Mouse (Mus musculus): ENCODE measurements around the gene Blvra. TPM values are rescaled to one million over a fixed set of nuclear protein-coding genes. Genes with fewer than 3 reads are reported as not detected.

The Blvra gene
- polyA plus RNA-seq, 1 experiment from 2014 or later, result 32.9 TPM

DNA sequence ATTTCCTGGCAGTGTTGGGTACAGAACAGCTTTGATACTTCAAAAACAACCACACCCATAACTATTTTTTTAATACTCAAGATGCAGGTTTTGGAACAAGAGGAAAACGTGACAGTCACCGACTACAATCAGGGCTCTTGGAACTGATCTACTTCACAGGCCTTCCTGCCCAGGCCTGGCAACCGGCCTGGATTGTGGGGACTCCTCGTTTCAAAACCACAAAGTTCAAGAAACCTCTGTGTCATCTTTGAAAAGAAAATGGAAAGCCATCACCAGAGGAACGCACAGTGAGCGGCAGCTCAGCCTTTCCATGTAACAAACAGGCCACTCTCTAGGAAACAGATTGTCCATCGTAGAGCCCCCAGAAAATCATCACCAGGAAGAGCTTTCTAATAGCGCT is 68.6 kb downstream of the Blvra start:
- 93% methylated on average over 8 of the region's 8 CpGs for WGBS
- Histone ChIP-seq H3K27ac (replicated peaks) (no peak overlapping the region), H3K27me3 (no peaks in the 10 kb centered on the region), H3K9me3 (no peaks in the 10 kb centered on the region), H3K36me3 (no peaks in the 10 kb centered on the region; the same call in none of the 2 replicates), H3K4me2 (replicated peaks) (no peak overlapping the region), H3K4me1 (peaks cover 34% of the 10 kb centered on the region), H3K9ac (replicated peaks) (no peak overlapping the region), H3K4me3 (no peak overlapping the region)
- ATAC-seq (replicated peaks), result no peak

- H3K27ac ChIP-seq (replicated peaks), result no peak overlapping the region
- no peak overlapping the region for H3K9ac ChIP-seq (replicated peaks)
- H3K9me3 ChIP-seq, result no peaks in the 10 kb centered on the region
- H3K4me3 ChIP-seq, result no peak overlapping the region
- no peak for ATAC-seq (replicated peaks)
- H3K4me2 ChIP-seq (replicated peaks), result no peak overlapping the region
- no peaks in the 10 kb centered on the region; the same call in none of the 2 replicates for H3K36me3 ChIP-seq
- WGBS, result 97% methylated on average over 1 of the region's 1 CpGs
- H3K27me3 ChIP-seq, result no peaks in the 10 kb centered on the region
- H3K4me1 ChIP-seq, result peaks cover 29% of the 10 kb centered on the region
Observed at GRCm38 (mm10) chr2:127139605-127140004, 69.1 kb downstream of the Blvra start.

- Histone ChIP-seq H3K27ac (replicated peaks) (no peak overlapping the region), H3K4me1 (peaks cover 27% of the 10 kb centered on the region), H3K27me3 (no peaks in the 10 kb centered on the region), H3K4me2 (replicated peaks) (no peak overlapping the region), H3K4me3 (no peak overlapping the region), H3K36me3 (no peaks in the 10 kb centered on the region; the same call in none of the 2 replicates), H3K9me3 (no peaks in the 10 kb centered on the region), H3K9ac (replicated peaks) (no peak overlapping the region)
- WGBS, result 96% methylated on average over 7 of the region's 7 CpGs
- ATAC-seq (replicated peaks), result no peak
Observed at GRCm38 (mm10) chr2:127140011-127140410, 69.5 kb downstream of the Blvra start.

DNA sequence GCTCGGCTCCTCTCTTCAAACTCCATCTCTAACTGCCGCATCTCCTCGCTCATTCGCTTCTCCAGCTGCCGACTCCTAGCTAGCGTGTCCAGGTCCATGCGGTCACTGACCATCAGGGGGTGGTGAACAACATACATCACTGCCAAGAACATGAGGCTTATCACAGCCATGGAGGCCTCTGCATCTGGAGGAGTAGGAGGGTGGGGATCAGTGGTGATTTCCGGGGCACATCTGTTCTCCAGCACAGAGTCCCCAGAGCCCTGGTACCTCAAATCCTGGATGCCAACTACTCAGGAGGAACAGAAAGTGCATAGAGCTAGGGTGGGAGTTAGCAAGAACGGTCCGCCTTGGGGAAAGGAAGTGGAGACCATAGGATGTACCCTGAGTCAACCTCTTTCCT is 71.6 kb downstream of the Blvra start:
- no peak overlapping the region for H3K27ac ChIP-seq (replicated peaks)
- no peaks in the 10 kb centered on the region; the same call in none of the 2 replicates for H3K36me3 ChIP-seq
- no peak for ATAC-seq (replicated peaks)
- H3K27me3 ChIP-seq, result no peaks in the 10 kb centered on the region
- peak overlapping the region; percentile 91 for H3K4me2 ChIP-seq (replicated peaks)
- 93% methylated on average over 10 of the region's 10 CpGs for WGBS
- H3K4me1 ChIP-seq, result peaks cover 22% of the 10 kb centered on the region
- H3K9ac ChIP-seq (replicated peaks), result no peak overlapping the region
- no peaks in the 10 kb centered on the region for H3K9me3 ChIP-seq
- H3K4me3 ChIP-seq, result peak overlapping the region; percentile 74; the same call in 1 of the 2 replicates

DNA sequence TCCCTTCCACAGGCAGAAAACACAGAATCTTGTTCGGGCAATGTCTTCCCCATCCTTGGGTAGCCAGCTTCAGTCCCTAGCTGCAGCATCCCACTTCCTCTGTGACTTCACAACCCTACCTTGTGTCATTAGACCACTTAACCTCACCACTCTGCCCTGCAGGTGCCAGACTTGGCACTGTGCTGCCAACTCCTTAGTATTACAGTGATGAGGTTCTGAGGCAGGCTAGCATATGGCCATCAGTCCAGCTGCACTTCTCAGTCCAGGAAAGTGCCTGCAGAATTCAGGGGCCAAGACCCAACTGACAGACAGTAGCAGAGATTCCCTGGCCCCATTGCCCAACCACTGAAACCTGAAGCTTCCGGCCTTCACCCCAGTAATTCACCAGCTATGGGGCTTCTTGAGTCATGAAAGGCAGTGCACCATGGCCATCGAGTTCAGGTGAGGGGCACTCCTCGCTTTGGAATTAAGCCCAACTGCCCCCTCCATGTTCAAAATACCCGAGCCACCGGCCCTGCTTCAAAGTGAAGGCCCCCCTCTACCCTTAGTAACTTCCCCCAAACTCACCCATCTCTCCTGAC is 72.2 kb downstream of the Blvra start:
- 12% methylated on average over 6 of the region's 6 CpGs for WGBS
- no peaks in the 10 kb centered on the region for H3K27me3 ChIP-seq
- ATAC-seq (replicated peaks), result 0 out of 2 replicates have a peak, but pooled peaks have one; percentile 12
- H3K4me3 ChIP-seq, result peak overlapping the region; percentile 74
- no peak overlapping the region for H3K27ac ChIP-seq (replicated peaks)
- peak overlapping the region; percentile 65 for H3K9ac ChIP-seq (replicated peaks)
- H3K4me2 ChIP-seq (replicated peaks), result peak overlapping the region; percentile 91
- H3K4me1 ChIP-seq, result peaks cover 19% of the 10 kb centered on the region
- H3K9me3 ChIP-seq, result no peaks in the 10 kb centered on the region
- H3K36me3 ChIP-seq, result no peaks in the 10 kb centered on the region; the same call in none of the 2 replicates

DNA sequence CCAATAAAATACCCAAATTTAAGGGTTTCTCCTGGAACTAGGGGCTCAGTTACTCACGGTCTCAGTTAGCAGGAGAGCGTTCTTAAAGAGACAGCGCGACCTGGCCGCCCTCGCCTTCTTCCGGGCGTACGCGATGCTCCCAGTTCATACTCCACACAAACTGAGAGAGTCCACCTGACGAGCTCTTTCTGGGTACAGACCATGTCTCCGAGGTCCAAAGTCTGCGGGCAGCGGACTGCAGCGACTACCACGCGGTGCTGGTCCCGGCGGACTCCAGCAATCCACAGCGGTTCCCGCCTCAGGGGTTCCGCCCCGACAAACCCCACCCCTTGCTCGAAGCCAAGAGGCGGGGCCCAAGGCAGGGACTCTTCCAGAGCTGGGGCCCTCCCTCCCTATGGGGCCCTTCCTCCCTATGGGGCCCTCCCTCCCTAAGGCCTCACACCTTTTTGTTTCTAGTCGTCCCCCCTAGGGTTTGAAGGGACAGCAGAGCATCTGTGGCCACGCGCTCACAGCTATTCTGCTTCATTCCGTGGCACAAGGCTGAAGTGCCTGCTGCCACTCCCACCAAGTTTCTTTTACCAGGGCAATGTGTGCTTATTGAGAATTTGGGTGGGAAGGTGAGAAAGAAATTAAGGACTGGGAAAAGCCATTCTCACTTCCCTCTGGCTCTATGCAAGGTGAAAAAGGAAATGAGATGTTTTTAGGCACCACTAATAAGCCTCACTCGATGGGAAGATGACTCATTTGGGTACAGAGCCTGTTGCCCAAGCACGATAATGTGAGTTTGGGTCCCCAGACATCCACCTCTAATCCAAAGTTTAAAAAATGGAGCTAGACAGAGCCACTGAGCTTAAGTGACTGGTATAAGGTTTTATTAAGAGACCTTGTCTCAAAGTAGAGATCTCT is 72.9 kb downstream of the Blvra start, which contains the start of gene Itpripl1:
TSS of gene Itpripl1 (minus strand) at position 285 of the 906 bp plus-strand sequence.
- H3K27me3 ChIP-seq, result no peaks in the 10 kb centered on the region
- H3K36me3 ChIP-seq, result no peaks in the 10 kb centered on the region; the same call in none of the 2 replicates
- H3K9me3 ChIP-seq, result no peaks in the 10 kb centered on the region
- H3K9ac ChIP-seq (replicated peaks), result peak within 1 kb of the TSS; percentile 65
- peaks cover 19% of the 10 kb centered on the region for H3K4me1 ChIP-seq
- H3K27ac ChIP-seq (replicated peaks), result no peak within 1 kb of the TSS
- H3K4me3 ChIP-seq, result peak within 1 kb of the TSS; percentile 74
- 3% methylated on average over 31 of the region's 31 CpGs for WGBS
- peak; percentile 93 for ATAC-seq (replicated peaks)
- peak within 1 kb of the TSS; percentile 91 for H3K4me2 ChIP-seq (replicated peaks)

- Histone ChIP-seq H3K4me1 (peaks cover 19% of the 10 kb centered on the region), H3K36me3 (no peaks in the 10 kb centered on the region; the same call in 1 of the 2 replicates)
- ATAC-seq (replicated peaks), result no peak
Observed at GRCm38 (mm10) chr2:127145699-127146098, 75.2 kb downstream of the Blvra start.

More at GRCm38 (mm10) chr2:127145699-127146098, 75.2 kb downstream of the Blvra start:
- Histone ChIP-seq H3K4me2 (replicated peaks) (no peak overlapping the region), H3K4me3 (no peak overlapping the region), H3K27ac (replicated peaks) (no peak overlapping the region), H3K9ac (replicated peaks) (no peak overlapping the region), H3K9me3 (no peaks in the 10 kb centered on the region), H3K27me3 (no peaks in the 10 kb centered on the region)
- WGBS, result 91% methylated on average over 3 of the region's 3 CpGs

Small RNAs within 50 kb of the gene (microRNA-seq; reads per million reads assigned to microRNA genes)
- gene Gm24081, result not detected

Other genes with a start within 250 kb of the Blvra start
- 39.7 and 40.0 TPM in 2 replicates for gene Trpm7, start 194.4 kb upstream of the Blvra start, polyA plus RNA-seq (2015; fragmentation: Nextera tagmentation; extraction: Ambion mirVana)
- 43.5 and 45.0 TPM in 2 replicates for gene Sppl2a, start 137.4 kb upstream of the Blvra start, polyA plus RNA-seq (2015; fragmentation: Nextera tagmentation; extraction: Ambion mirVana)
- 11.6 and 11.9 TPM in 2 replicates for gene Ap4e1, start 61.9 kb upstream of the Blvra start, polyA plus RNA-seq (2015; fragmentation: Nextera tagmentation; extraction: Ambion mirVana)
- gene Ncaph, start 63.3 kb downstream of the Blvra start, polyA plus RNA-seq (2015; fragmentation: Nextera tagmentation; extraction: Ambion mirVana), result 38.4 and 41.0 TPM in 2 replicates
- gene Itpripl1, start 72.8 kb downstream of the Blvra start, polyA plus RNA-seq (2015; fragmentation: Nextera tagmentation; extraction: Ambion mirVana), result 15.5 and 17.2 TPM in 2 replicates
- gene 1810024B03Rik, start 137.6 kb downstream of the Blvra start, polyA plus RNA-seq (2015; fragmentation: Nextera tagmentation; extraction: Ambion mirVana), result 1.3 and 1.7 TPM in 2 replicates
- 57.0 and 59.8 TPM in 2 replicates for gene Snrnp200, start 137.7 kb downstream of the Blvra start, polyA plus RNA-seq (2015; fragmentation: Nextera tagmentation; extraction: Ambion mirVana)
- gene Ciao1, start 177.2 kb downstream of the Blvra start, polyA plus RNA-seq (2015; fragmentation: Nextera tagmentation; extraction: Ambion mirVana), result 67.6 and 70.0 TPM in 2 replicates
- 46.4 and 51.0 TPM in 2 replicates for gene Tmem127, start 177.2 kb downstream of the Blvra start, polyA plus RNA-seq (2015; fragmentation: Nextera tagmentation; extraction: Ambion mirVana)
- 94.7 and 99.8 TPM in 2 replicates for gene Stard7, start 199.6 kb downstream of the Blvra start, polyA plus RNA-seq (2015; fragmentation: Nextera tagmentation; extraction: Ambion mirVana)